Mouse (Mus musculus) activated CD4-positive, CD25-positive, alpha-beta regulatory T cell, adult 4 months (primary cell): ENCODE data around the gene Exosc3. TPM values are rescaled to one million over a fixed set of nuclear protein-coding genes. Genes with fewer than 3 reads are reported as not detected.
"Not testable (repeated sequence)": the region's sequence is repeated elsewhere in the genome, so short reads cannot be mapped to it uniquely, and the experiment has no call there.

Experiments
- ATAC-seq: one replicate; pipeline ENCODE4 v1.8.0; 2017
- polyA plus RNA-seq, 2 experiments: library from polyadenylated mRNA; unstranded; fragments of 100-300 nt; shearing (Covaris generic); gene quantifications; one replicate each; pipeline ENCODE4 v1.2.1; 2017

Exosc3 gene
- 10 to 100 TPM; 45.0 to 60.6 TPM for polyA plus RNA-seq

GRCm38 (mm10) chr4:45342286-45343155, at the start of gene Exosc3:
Gene Exosc3, minus strand, starts transcription at chr4:45342732.
- peak; percentile 43 for ATAC-seq

GRCm38 (mm10) chr4:45392099-45392498, 49.6 kb upstream of the Exosc3 start:
- ATAC-seq, result no peak

GRCm38 (mm10) chr4:45387296-45387695, 44.8 kb upstream of the Exosc3 start:
- ATAC-seq, result not testable (repeated sequence)

- not testable (repeated sequence) for ATAC-seq
Measured at GRCm38 (mm10) chr4:45382133-45382532, 39.6 kb upstream of the Exosc3 start.

- not testable (repeated sequence) for ATAC-seq
Measured at GRCm38 (mm10) chr4:45380903-45381580, 38.5 kb upstream of the Exosc3 start.

- no peak for ATAC-seq
Measured at GRCm38 (mm10) chr4:45376573-45376972, 34.0 kb upstream of the Exosc3 start.

- no peak for ATAC-seq
Measured at GRCm38 (mm10) chr4:45374879-45375278, 32.3 kb upstream of the Exosc3 start.

- no peak for ATAC-seq
Measured at GRCm38 (mm10) chr4:45371261-45371660, 28.7 kb upstream of the Exosc3 start.

GRCm38 (mm10) chr4:45356653-45357052, 14.1 kb upstream of the Exosc3 start:
- ATAC-seq, result no peak

GRCm38 (mm10) chr4:45341669-45342249, 773 bp downstream of the Exosc3 start, which contains the start of gene Dcaf10:
Gene Dcaf10, plus strand, starts transcription at chr4:45342101.
- peak; percentile 86 for ATAC-seq

- no peak for ATAC-seq
Measured at GRCm38 (mm10) chr4:45341226-45341625, 1.3 kb downstream of the Exosc3 start.

- no peak for ATAC-seq
Measured at GRCm38 (mm10) chr4:45332466-45332865, 10.1 kb downstream of the Exosc3 start.

GRCm38 (mm10) chr4:45331139-45331538, 11.4 kb downstream of the Exosc3 start:
- no peak for ATAC-seq

GRCm38 (mm10) chr4:45320159-45320816, 22.2 kb downstream of the Exosc3 start:
- ATAC-seq, result peak; percentile 84

- no peak for ATAC-seq
Measured at GRCm38 (mm10) chr4:45311056-45311455, 31.5 kb downstream of the Exosc3 start.

- no peak for ATAC-seq
Measured at GRCm38 (mm10) chr4:45308606-45309005, 33.9 kb downstream of the Exosc3 start.

- ATAC-seq, result no peak
Measured at GRCm38 (mm10) chr4:45308046-45308445, 34.5 kb downstream of the Exosc3 start.

GRCm38 (mm10) chr4:45305536-45305935, 37.0 kb downstream of the Exosc3 start:
- ATAC-seq, result no peak

- peak; percentile 100 for ATAC-seq
Measured at GRCm38 (mm10) chr4:45296662-45297564, 45.6 kb downstream of the Exosc3 start, which contains the start of gene Trmt10b. Gene Trmt10b, plus strand, starts transcription at chr4:45297127.

GRCm38 (mm10) chr4:45287906-45288305, 54.6 kb downstream of the Exosc3 start:
- no peak for ATAC-seq

GRCm38 (mm10) chr4:45286318-45286717, 56.2 kb downstream of the Exosc3 start:
- no peak for ATAC-seq
